Mouse (Mus musculus) heart, adult 18-20 months (tissue): ENCODE results near the gene Ddx47. TPM values are rescaled to one million over a fixed set of nuclear protein-coding genes. Genes with fewer than 3 reads are reported as not detected.

Source experiments
- DNase-seq, 2 experiments: peaks; one replicate each; pipeline ENCODE4 v3.0.0; 2021 to 2022; ENCODE audit warnings: mixed read lengths in 1 of 2
- total RNA-seq, 2 experiments: library from RNA; stranded (reverse); gene quantifications; 2 replicates each; pipeline ENCODE4 v1.2.3; 2021

The Ddx47 gene
- total RNA-seq, 2 experiments from 2014 or later: 38.9 to 39.8 TPM

- no peak for DNase-seq
These were observed 58.4 kb downstream of the Ddx47 start for GRCm38 (mm10) chr6:135069856-135070255.

GRCm38 (mm10) chr6:135070347-135070746 is 58.9 kb downstream of the Ddx47 start:
- DNase-seq: no peak

Other genes starting within 250 kb of the Ddx47 start
- gene Dusp16, start 219.0 kb upstream of the Ddx47 start, total RNA-seq: 10 to 100 TPM; 20.7 to 23.8 TPM
- gene Crebl2, start 181.5 kb upstream of the Ddx47 start, total RNA-seq: 10 to 100 TPM; 13.3 to 15.7 TPM
- gene Gpr19, start 113.0 kb upstream of the Ddx47 start, total RNA-seq: 1 to 10 TPM; 3.9 to 5.0 TPM
- gene Cdkn1b, start 91.2 kb upstream of the Ddx47 start, total RNA-seq: 10 to 100 TPM; 33.8 to 41.5 TPM
- 1 to 10 TPM; 5.7 to 9.3 TPM for gene Apold1, start 29.9 kb upstream of the Ddx47 start, total RNA-seq
- 1 to 10 TPM; 2.6 to 3.8 TPM for gene Gprc5a, start 54.0 kb downstream of the Ddx47 start, total RNA-seq
- gene Gprc5d, start 106.7 kb downstream of the Ddx47 start, total RNA-seq: not detected
- 1 to 10 TPM; 7.7 to 9.0 TPM for gene Fam234b, start 186.4 kb downstream of the Ddx47 start, total RNA-seq
- 10 to 100 TPM; 64.7 to 68.9 TPM for gene Hebp1, start 186.4 kb downstream of the Ddx47 start, total RNA-seq
- under 1 TPM; 0.44 to 0.65 TPM for gene Gsg1, start 242.7 kb downstream of the Ddx47 start, total RNA-seq